ENCODE assay signal across 38 mouse cellular contexts in genomic region chr2:164182692-164183255, GRCm38 (mm10). TPM values are rescaled to one million over a fixed set of nuclear protein-coding genes. Genes with fewer than 3 reads are reported as not detected.
"Had no signal": no experiment of that assay in that cellular context is flagged by ENCODE, and none has a peak within 500 bp of the region (broad histone marks: within the 10 kb centered on the region; RNA-seq: fewer than 3 reads in every experiment).

Gene Wfdc5 (minus strand): TSS chr2:164182742.

- H3K4me1 ChIP-seq: heart, embryonic 13.5 days; heart, embryonic 15.5 days; liver, embryonic 13.5 days had no signal

- H3K9ac ChIP-seq: heart, embryonic 13.5 days; heart, embryonic 15.5 days; hindbrain, embryonic 12.5 days; hindbrain, embryonic 14.5 days; kidney, embryonic 15.5 days; limb, embryonic 13.5 days; liver, embryonic 13.5 days had no signal

- H3K4me2 ChIP-seq: heart, embryonic 11.5 days; heart, embryonic 13.5 days; heart, embryonic 15.5 days; hindbrain, embryonic 12.5 days; hindbrain, embryonic 14.5 days; kidney, embryonic 15.5 days; limb, embryonic 13.5 days; liver, embryonic 11.5 days; liver, embryonic 13.5 days had no signal

- H3K27ac ChIP-seq: gastrocnemius, adult 2 months; heart, embryonic 13.5 days; heart, embryonic 15.5 days; hindbrain, embryonic 10.5 days; hindbrain, embryonic 12.5 days; hindbrain, embryonic 14.5 days; kidney, embryonic 15.5 days; kidney, postnatal 0 days; liver, embryonic 13.5 days had no signal

- DNase-seq: gastrocnemius, adult 2 months; gastrocnemius, postnatal 10 days; gastrocnemius, postnatal 25 days; heart, postnatal 4 days; kidney, adult 11 months; layer of hippocampus, adult 9-11 months; layer of hippocampus, postnatal 36 days; liver; liver, embryonic 13.5 days had no signal

- H3K4me3 ChIP-seq: gastrocnemius, adult 2 months; heart, embryonic 13.5 days; heart, embryonic 15.5 days; hindbrain, embryonic 10.5 days; hindbrain, embryonic 12.5 days; kidney, embryonic 15.5 days; limb, embryonic 13.5 days; liver, embryonic 13.5 days had no signal

- ATAC-seq: hindbrain, embryonic 16.5 days; inflammation-experienced regulatory T-cells, adult 6 months had no signal

- H3K36me3 ChIP-seq: heart, embryonic 13.5 days; heart, embryonic 15.5 days; hindbrain, embryonic 10.5 days; hindbrain, embryonic 12.5 days; kidney, embryonic 15.5 days; limb, embryonic 13.5 days; liver, embryonic 13.5 days had no signal

- H3K9me3 ChIP-seq: heart, embryonic 13.5 days; heart, embryonic 15.5 days; hindbrain, embryonic 10.5 days; hindbrain, embryonic 12.5 days; kidney, embryonic 15.5 days; limb, embryonic 13.5 days; liver, embryonic 13.5 days had no signal

RNA-seq across cellular contexts. Expression of gene Wfdc5, which starts in this region (rescaled TPM):
- total RNA-seq: gastrocnemius, adult 2 months; gastrocnemius, postnatal 25 days; gastrocnemius, postnatal 4 days; granulocyte monocyte progenitor cell, adult 5-6 weeks; heart, adult 8-10 months; heart, postnatal 25 days; heart, postnatal 4 days; layer of hippocampus, adult 18-20 months; layer of hippocampus, adult 8-10 months; layer of hippocampus, postnatal 14 days; layer of hippocampus, postnatal 36 days; left cerebral cortex, adult 18-20 months; left cerebral cortex, adult 8-10 months; left cerebral cortex, postnatal 14 days; left cerebral cortex, postnatal 36 days had no signal
- polyA plus RNA-seq: frontal cortex, adult 2 months; heart, embryonic 11.5 days; heart, embryonic 13.5 days; heart, embryonic 15.5 days; heart, postnatal 0 days; hindbrain, embryonic 10.5 days; hindbrain, embryonic 12.5 days; hindbrain, embryonic 14.5 days; hindbrain, embryonic 16.5 days; inflammation-experienced regulatory T-cells, adult 6 months; intestine, embryonic 16.5 days; kidney, adult 2 months; kidney, embryonic 15.5 days; kidney, postnatal 0 days; large intestine, adult 2 months; limb, embryonic 11.5 days; limb, embryonic 13.5 days; liver, embryonic 11.5 days; liver, embryonic 13.5 days had no signal
